Mouse (Mus musculus) activated CD4-positive, CD25-positive, alpha-beta regulatory T cell, adult 9 weeks (primary cell): Measurements from ENCODE around the gene Dnase1l2. TPM values are rescaled to one million over a fixed set of nuclear protein-coding genes. Genes with fewer than 3 reads are reported as not detected.

Experiments
- polyA plus RNA-seq: library from polyadenylated mRNA; unstranded; fragments of 100-300 nt; shearing (Covaris generic); gene quantifications from one replicate; pipeline ENCODE4 v1.2.1, GENCODE M21; 2017

Dnase1l2 gene
- polyA plus RNA-seq: 5.3 TPM

GRCm38 (mm10) chr17:24442632-24443155 lies at the start of gene Dnase1l2:
Dnase1l2 (minus strand) TSS chr17:24443105.

GRCm38 (mm10) chr17:24488186-24488661 lies 45.3 kb upstream of the Dnase1l2 start, which contains the start of gene Caskin1:
Caskin1 (plus strand) TSS chr17:24488601.

GRCm38 (mm10) chr17:24478663-24479380 lies 35.9 kb upstream of the Dnase1l2 start, which contains the start of gene Mlst8:
Mlst8 (minus strand) TSS chr17:24479078.

GRCm38 (mm10) chr17:24473612-24474275 lies 30.8 kb upstream of the Dnase1l2 start, which contains the start of gene Bricd5:
Bricd5 (plus strand) TSS chr17:24473884.

GRCm38 (mm10) chr17:24469910-24470602 lies 27.2 kb upstream of the Dnase1l2 start, which contains the start of the genes E4f1 and Pgp:
E4f1 (minus strand) TSS chr17:24470313.
Pgp (plus strand) TSS chr17:24470392.

GRCm38 (mm10) chr17:24426471-24427169 lies 16.3 kb downstream of the Dnase1l2 start, which contains the start of gene Eci1:
Eci1 (plus strand) TSS chr17:24426641.

GRCm38 (mm10) chr17:24414230-24414976 lies 28.5 kb downstream of the Dnase1l2 start, which contains the start of gene Rnps1:
Rnps1 (plus strand) TSS chr17:24414565.

Other genes starting within 250 kb of the Dnase1l2 start
- gene Tbc1d24, start 237.5 kb downstream of the Dnase1l2 start, polyA plus RNA-seq: 1.1 TPM
- not detected for gene Ntn3, start 233.6 kb downstream of the Dnase1l2 start, polyA plus RNA-seq
- gene Tedc2, start 222.3 kb downstream of the Dnase1l2 start, polyA plus RNA-seq: 5.1 TPM
- gene Ccnf, start 191.6 kb downstream of the Dnase1l2 start, polyA plus RNA-seq: 7.1 TPM
- gene Abca17, start 92.0 kb downstream of the Dnase1l2 start, polyA plus RNA-seq: 0.39 TPM
- 41.4 TPM for gene Abca3, start 91.2 kb downstream of the Dnase1l2 start, polyA plus RNA-seq
- gene Rnps1, start 28.5 kb downstream of the Dnase1l2 start, polyA plus RNA-seq: 194 TPM
- 90.8 TPM for gene Eci1, start 16.5 kb downstream of the Dnase1l2 start, polyA plus RNA-seq
- gene E4f1, start 27.2 kb upstream of the Dnase1l2 start, polyA plus RNA-seq: 70.7 TPM
- 3.8 TPM for gene Pgp, start 27.3 kb upstream of the Dnase1l2 start, polyA plus RNA-seq
- not detected for gene Bricd5, start 30.8 kb upstream of the Dnase1l2 start, polyA plus RNA-seq
- 28.4 TPM for gene Mlst8, start 36.0 kb upstream of the Dnase1l2 start, polyA plus RNA-seq
- 0.11 TPM for gene Caskin1, start 45.5 kb upstream of the Dnase1l2 start, polyA plus RNA-seq
- gene Traf7, start 84.8 kb upstream of the Dnase1l2 start, polyA plus RNA-seq: 97.6 TPM
- gene Rab26, start 91.1 kb upstream of the Dnase1l2 start, polyA plus RNA-seq: 6.5 TPM
- 17.8 TPM for gene Pkd1, start 106.7 kb upstream of the Dnase1l2 start, polyA plus RNA-seq
- gene Tsc2, start 189.5 kb upstream of the Dnase1l2 start, polyA plus RNA-seq: 48.8 TPM
- 6.0 TPM for gene Nthl1, start 189.6 kb upstream of the Dnase1l2 start, polyA plus RNA-seq
- gene Slc9a3r2, start 207.2 kb upstream of the Dnase1l2 start, polyA plus RNA-seq: not detected
- not detected for gene Npw, start 215.4 kb upstream of the Dnase1l2 start, polyA plus RNA-seq
- 2.3 TPM for gene Zfp598, start 226.6 kb upstream of the Dnase1l2 start, polyA plus RNA-seq
- 0.88 TPM for gene Syngr3, start 246.8 kb upstream of the Dnase1l2 start, polyA plus RNA-seq